Mouse (Mus musculus): ENCODE results near the gene Carnmt1.

DNA sequence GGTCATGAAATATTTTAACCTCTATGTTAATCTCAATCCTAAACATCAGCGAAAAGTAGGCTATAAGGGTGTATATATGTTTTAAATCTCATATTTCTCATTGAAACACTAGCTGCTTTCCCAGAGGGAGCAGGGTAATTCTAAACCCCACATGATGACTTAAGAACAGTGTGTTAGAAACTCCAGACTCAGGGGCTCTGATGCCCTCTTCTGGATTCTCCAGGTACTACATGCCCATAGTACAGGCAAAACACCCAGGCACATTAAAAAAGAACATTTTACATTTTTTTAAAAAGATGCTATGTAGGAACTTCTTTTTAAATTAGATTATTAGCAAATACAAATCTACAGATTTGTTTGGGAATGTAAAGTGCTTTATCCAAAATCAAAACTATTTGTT is 45.8 kb downstream of the Carnmt1 start:
- TF ChIP-seq CTCF (IDR thresholded peaks at IDR 0.05; ENCODE audit: extremely low read depth, insufficient read depth, low read length) (peak; percentile 61), POLR2A (IDR thresholded peaks at IDR 0.05; ENCODE audit: extremely low read depth, insufficient read depth, low read length) (no peak)

Data from cortical plate, adult 2 months (tissue).